16 mouse cellular contexts compared by ENCODE assay signal in the genomic region with DNA sequence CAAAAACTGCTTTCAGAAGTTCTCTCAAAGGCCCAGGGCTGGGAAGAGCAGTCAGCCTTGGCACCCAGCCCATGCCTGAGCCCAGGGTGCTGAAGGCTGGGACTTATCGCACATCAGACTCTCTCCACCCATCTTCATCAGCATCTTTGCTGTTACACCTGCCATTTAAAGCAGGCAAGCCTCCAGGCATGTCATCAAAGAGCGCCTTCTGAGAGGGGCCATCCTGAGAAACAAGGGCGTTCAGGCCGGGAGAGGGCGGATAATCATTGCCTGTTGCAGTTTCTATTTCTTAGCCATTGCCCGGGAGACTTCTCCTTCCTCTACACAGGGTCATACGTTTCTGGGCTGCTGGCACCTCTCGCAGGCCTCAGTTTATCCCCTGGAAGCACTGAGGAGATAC. TPM values are rescaled to one million over a fixed set of nuclear protein-coding genes. Genes with fewer than 3 reads are reported as not detected.
DNase-seq lines count a peak whose midpoint lies in the region; ATAC-seq and TF ChIP-seq lines count a peak whose summit lies in the region.
"Had no signal": no experiment of that assay in that cellular context is flagged by ENCODE, and none has a peak within 500 bp of the region (broad histone marks: within the 10 kb centered on the region; RNA-seq: fewer than 3 reads in every experiment).

No protein-coding gene starts in this region.

- H3K27ac ChIP-seq in heart, embryonic 12.5 days (ENCODE audit: poor library complexity, severe bottlenecking) = no peak overlapping the region
- H3K27ac ChIP-seq in ES-Bruce4 (ENCODE audit: insufficient read depth, low read length) = peak overlapping the region; percentile 80; the same call in 1 of the 2 replicates
- no peak overlapping the region for H3K27ac ChIP-seq in intestine, embryonic 16.5 days (ENCODE audit: low read length)
- H3K27ac ChIP-seq: macrophage had no signal

- H3K4me3 ChIP-seq in heart, embryonic 12.5 days = no peak overlapping the region
- H3K4me3 ChIP-seq in ES-Bruce4 (ENCODE audit: low read depth, low read length) = no peak overlapping the region
- no peak overlapping the region for H3K4me3 ChIP-seq in intestine, embryonic 16.5 days (ENCODE audit: low read length)
- H3K4me3 ChIP-seq: kidney, embryonic 15.5 days had no signal

- intact Hi-C loops in heart, postnatal 25 days (cut with DNase I) = no loop called here

- H3K36me3 ChIP-seq in heart, embryonic 12.5 days = no peaks in the 10 kb centered on the region
- no peaks in the 10 kb centered on the region for H3K36me3 ChIP-seq in ES-Bruce4 (ENCODE audit: control insufficient read depth, insufficient read depth, low read length, poor library complexity, severe bottlenecking)
- no peaks in the 10 kb centered on the region for H3K36me3 ChIP-seq in intestine, embryonic 16.5 days (ENCODE audit: control insufficient read depth, insufficient read depth, low read length)
- H3K36me3 ChIP-seq: embryonic facial prominence, embryonic 13.5 days; kidney, embryonic 15.5 days had no signal

- H3K27me3 ChIP-seq in heart, embryonic 12.5 days (replicated peaks) = no peaks in the 10 kb centered on the region
- H3K27me3 ChIP-seq in ES-Bruce4 (ENCODE audit: control insufficient read depth, insufficient read depth, low read length, poor library complexity, severe bottlenecking) = peaks cover 3% of the 10 kb centered on the region; the same call in 1 of the 2 replicates
- no peaks in the 10 kb centered on the region for H3K27me3 ChIP-seq in intestine, embryonic 16.5 days (replicated peaks; ENCODE audit: control insufficient read depth, insufficient read depth, low read length)
- H3K27me3 ChIP-seq: embryonic facial prominence, embryonic 13.5 days; kidney, embryonic 15.5 days had no signal

- H3K4me1 ChIP-seq in heart, embryonic 12.5 days (replicated peaks) = peaks cover 53% of the 10 kb centered on the region
- H3K4me1 ChIP-seq in ES-Bruce4 (ENCODE audit: control insufficient read depth, insufficient read depth, low read length) = peaks cover 8% of the 10 kb centered on the region
- peaks cover 32% of the 10 kb centered on the region for H3K4me1 ChIP-seq in intestine, embryonic 16.5 days (ENCODE audit: control insufficient read depth, insufficient read depth, low read length)

- no peak for TF ChIP-seq POLR2A in ES-Bruce4 (IDR thresholded peaks at IDR 0.05; ENCODE audit: insufficient read depth, low read length)

- DNase-seq in heart, postnatal 25 days (ENCODE audit: low spot score) = no peak
- peak; percentile 73 for DNase-seq in ZHBTc4 (ENCODE audit: low read depth, low spot score)
- DNase-seq in ovary, postnatal 36 days (ENCODE audit: low spot score) = no peak
- DNase-seq: heart, postnatal 36 days; right cerebral cortex, postnatal 25 days had no signal

- H3K9ac ChIP-seq in heart, embryonic 12.5 days = 0 out of 2 replicates have a peak overlapping the region, but pooled peaks have one; percentile 37
- peak overlapping the region; percentile 91; the same call in 1 of the 2 replicates for H3K9ac ChIP-seq in ES-Bruce4 (ENCODE audit: low read depth, poor library complexity, severe bottlenecking)
- H3K9ac ChIP-seq in intestine, embryonic 16.5 days (ENCODE audit: low read depth, low read length) = no peak overlapping the region
- H3K9ac ChIP-seq: kidney, embryonic 15.5 days had no signal

- H3K4me2 ChIP-seq in heart, embryonic 12.5 days = no peak overlapping the region
- no peak overlapping the region for H3K4me2 ChIP-seq in intestine, embryonic 16.5 days (ENCODE audit: low read depth, low read length)

- no peak for TF ChIP-seq EP300 in ES-Bruce4 (IDR thresholded peaks at IDR 0.05; ENCODE audit: insufficient read depth, low read depth, low read length)

- 75% methylated on average over 8 of the region's 8 CpGs for WGBS in heart, embryonic 12.5 days
- 87% methylated on average over 8 of the region's 8 CpGs for WGBS in intestine, embryonic 16.5 days

- no peak for TF ChIP-seq CTCF in ES-Bruce4 (IDR thresholded peaks at IDR 0.05; ENCODE audit: low read depth, low read length)

- no peaks in the 10 kb centered on the region for H3K9me3 ChIP-seq in heart, embryonic 12.5 days (replicated peaks)
- no peaks in the 10 kb centered on the region for H3K9me3 ChIP-seq in ES-Bruce4 (replicated peaks; ENCODE audit: control insufficient read depth, insufficient read depth, low read length, poor library complexity, severe bottlenecking)
- no peaks in the 10 kb centered on the region for H3K9me3 ChIP-seq in intestine, embryonic 16.5 days (ENCODE audit: control insufficient read depth, low read length)
- H3K9me3 ChIP-seq: embryonic facial prominence, embryonic 13.5 days; kidney, embryonic 15.5 days had no signal

- ATAC-seq in heart, embryonic 12.5 days (ENCODE audit: insufficient number of reproducible peaks, low FRiP score) = no peak
- 0 out of 2 replicates have a peak, but pooled peaks have one; percentile 25 for ATAC-seq in erythroblast, adult 5-6 weeks (replicated peaks; ENCODE audit: low FRiP score, poor library complexity, severe bottlenecking)
- ATAC-seq in activated CD4-positive, CD25-positive, alpha-beta regulatory T cell, adult 4 months = no peak
- ATAC-seq in intestine, embryonic 16.5 days = no peak

RNA-seq across cellular contexts. Expression of a gene that starts 3.0 kb away (rescaled TPM):
- 10.4 and 12.2 TPM in 2 replicates for polyA plus RNA-seq in heart, embryonic 12.5 days (2016; fragmentation: Nextera tagmentation; extraction: Ambion mirVana)
- total RNA-seq in heart, postnatal 25 days (2021) = 10 to 100 TPM; 45.5 to 52.6 TPM
- 20.3 and 21.0 TPM in 2 replicates for polyA plus RNA-seq in ES-Bruce4 (2011; ENCODE audit: insufficient read depth, insufficient read length, low read depth, missing spikeins)
- total RNA-seq in erythroblast, adult 5-6 weeks (2015; ENCODE audit: low replicate concordance) = 21.9 and 30.7 TPM in 2 replicates
- 41.1 and 45.2 TPM in 2 replicates for total RNA-seq in erythroblast, adult 5-6 weeks (2017; ENCODE audit: low replicate concordance)
- 10 to 100 TPM; 23.1 to 24.0 TPM for polyA plus RNA-seq in activated CD4-positive, CD25-positive, alpha-beta regulatory T cell, adult 4 months (2017; shearing (Covaris generic))
- 5.2 and 5.6 TPM in 2 replicates for polyA plus RNA-seq in intestine, embryonic 16.5 days (2015; fragmentation: Nextera tagmentation; extraction: Ambion mirVana)

RNA-seq across cellular contexts. Expression of a gene that starts 11.7 kb away (rescaled TPM):
- 20.6 and 26.6 TPM in 2 replicates for polyA plus RNA-seq in heart, embryonic 12.5 days (2016; fragmentation: Nextera tagmentation; extraction: Ambion mirVana)
- total RNA-seq in heart, postnatal 25 days (2021) = 100 to 1,000 TPM; 142 to 163 TPM
- not detected in 2 replicates for polyA plus RNA-seq in ES-Bruce4 (2011; ENCODE audit: insufficient read depth, insufficient read length, low read depth, missing spikeins)
- total RNA-seq in erythroblast, adult 5-6 weeks (2015; ENCODE audit: low replicate concordance) = not detected in 2 replicates
- total RNA-seq in erythroblast, adult 5-6 weeks (2017; ENCODE audit: low replicate concordance) = not detected in 2 replicates
- polyA plus RNA-seq in activated CD4-positive, CD25-positive, alpha-beta regulatory T cell, adult 4 months (2017; shearing (Covaris generic)) = under 1 TPM in 1 of 2 experiments, not detected in 1; 0.46 TPM
- polyA plus RNA-seq in intestine, embryonic 16.5 days (2015; fragmentation: Nextera tagmentation; extraction: Ambion mirVana) = 0.26 and 0.36 TPM in 2 replicates
- polyA plus RNA-seq: macrophage had no signal

RNA-seq across cellular contexts. Expression of a gene that starts 20.5 kb away (rescaled TPM):
- 0.30 TPM in 1 of 2 replicates, not detected in the other for polyA plus RNA-seq in heart, embryonic 12.5 days (2016; fragmentation: Nextera tagmentation; extraction: Ambion mirVana)
- total RNA-seq in heart, postnatal 25 days (2021) = not detected
- polyA plus RNA-seq in ES-Bruce4 (2011; ENCODE audit: insufficient read depth, insufficient read length, low read depth, missing spikeins) = not detected in 2 replicates
- total RNA-seq in erythroblast, adult 5-6 weeks (2015; ENCODE audit: low replicate concordance) = not detected in 2 replicates
- not detected in 2 replicates for total RNA-seq in erythroblast, adult 5-6 weeks (2017; ENCODE audit: low replicate concordance)
- not detected for polyA plus RNA-seq in activated CD4-positive, CD25-positive, alpha-beta regulatory T cell, adult 4 months (2017; shearing (Covaris generic))
- not detected in 2 replicates for polyA plus RNA-seq in intestine, embryonic 16.5 days (2015; fragmentation: Nextera tagmentation; extraction: Ambion mirVana)
- total RNA-seq: heart, postnatal 36 days; left cerebral cortex, postnatal 14 days had no signal
- polyA plus RNA-seq: brain, embryonic 14.5 days; embryonic facial prominence, embryonic 13.5 days; frontal cortex, adult 2 months; kidney, embryonic 15.5 days; macrophage had no signal

RNA-seq across cellular contexts. Expression of a gene that starts 21.8 kb away (rescaled TPM):
- 14.8 and 16.5 TPM in 2 replicates for polyA plus RNA-seq in heart, embryonic 12.5 days (2016; fragmentation: Nextera tagmentation; extraction: Ambion mirVana)
- 1 to 10 TPM; 1.2 to 1.5 TPM for total RNA-seq in heart, postnatal 25 days (2021)
- 0.30 and 0.79 TPM in 2 replicates for polyA plus RNA-seq in ES-Bruce4 (2011; ENCODE audit: insufficient read depth, insufficient read length, low read depth, missing spikeins)
- 22.1 and 25.9 TPM in 2 replicates for total RNA-seq in erythroblast, adult 5-6 weeks (2015; ENCODE audit: low replicate concordance)
- total RNA-seq in erythroblast, adult 5-6 weeks (2017; ENCODE audit: low replicate concordance) = 32.0 and 47.1 TPM in 2 replicates
- polyA plus RNA-seq in activated CD4-positive, CD25-positive, alpha-beta regulatory T cell, adult 4 months (2017; shearing (Covaris generic)) = under 1 TPM in 1 of 2 experiments, not detected in 1; 0.32 TPM
- 13.2 and 13.6 TPM in 2 replicates for polyA plus RNA-seq in intestine, embryonic 16.5 days (2015; fragmentation: Nextera tagmentation; extraction: Ambion mirVana)

RNA-seq across cellular contexts. Expression of a gene that starts 51.8 kb away (rescaled TPM):
- 404 and 446 TPM in 2 replicates for polyA plus RNA-seq in heart, embryonic 12.5 days (2016; fragmentation: Nextera tagmentation; extraction: Ambion mirVana)
- 100 to 1,000 TPM; 182 to 211 TPM for total RNA-seq in heart, postnatal 25 days (2021)
- polyA plus RNA-seq in ES-Bruce4 (2011; ENCODE audit: insufficient read depth, insufficient read length, low read depth, missing spikeins) = 17.1 and 18.1 TPM in 2 replicates
- total RNA-seq in erythroblast, adult 5-6 weeks (2015; ENCODE audit: low replicate concordance) = 0.21 TPM in 1 of 2 replicates, not detected in the other
- total RNA-seq in erythroblast, adult 5-6 weeks (2017; ENCODE audit: low replicate concordance) = 0.68 TPM in 1 of 2 replicates, not detected in the other
- under 1 TPM; 0.10 to 0.61 TPM for polyA plus RNA-seq in activated CD4-positive, CD25-positive, alpha-beta regulatory T cell, adult 4 months (2017; shearing (Covaris generic))
- polyA plus RNA-seq in intestine, embryonic 16.5 days (2015; fragmentation: Nextera tagmentation; extraction: Ambion mirVana) = 890 and 1,013 TPM in 2 replicates

Comparison
In these comparisons a context has a peak if more than half of its experiments do, and no peak if none do; other contexts are left out.
1. RNA of a gene that starts 11.7 kb away (polyA plus RNA-seq): 20.6 to 26.6 TPM in heart, embryonic 12.5 days; 0.46 TPM in activated CD4-positive, CD25-positive, alpha-beta regulatory T cell, adult 4 months, 0.26 to 0.36 TPM in intestine, embryonic 16.5 days and not detected in ES-Bruce4; every median in the first group is over 10 times any median in the second.